Mouse (Mus musculus) MEL (cell line): ENCODE measurements around the gene Gpc3. TPM values are rescaled to one million over a fixed set of nuclear protein-coding genes. Genes with fewer than 3 reads are reported as not detected.

ENCODE experiments used
- DNase-seq: peaks from one replicate; pipeline ENCODE4 v3.0.0; 2011; ENCODE audit warnings: low read depth, low spot score
- H3K27ac ChIP-seq: 2 replicates; pipeline ENCODE4 v1.5.1; 2012; ENCODE audit warnings: low read depth, mild to moderate bottlenecking, control low read depth, low read length, moderate library complexity; ENCODE audit not compliant: control insufficient read depth
- H3K27me3 ChIP-seq, 2 experiments: fragments of 150-350 bp in 1 of 2; sonication (generic) in 1 of 2; 2 replicates each; pipeline ENCODE4 v1.6.1; 2012; ENCODE audit warnings: low read length in 2 of 2, mild to moderate bottlenecking in 2 of 2, improper control_type of control experiment in 1 of 2, moderate library complexity in 1 of 2; ENCODE audit not compliant: insufficient read depth in 2 of 2, control insufficient read depth in 1 of 2
- H3K36me3 ChIP-seq, 2 experiments: 2 replicates each; pipeline ENCODE4 v1.6.1; 2012 to 2014; ENCODE audit warnings: low read length in 2 of 2, improper control_type of control experiment in 1 of 2, inconsistent platforms in 1 of 2, mild to moderate bottlenecking in 1 of 2; ENCODE audit not compliant: insufficient read depth in 2 of 2, control insufficient read depth in 1 of 2
- H3K4me1 ChIP-seq, 2 experiments: fragments of 150-350 bp in 1 of 2; sonication (generic) in 1 of 2; 2 replicates each; pipeline ENCODE4 v1.6.1; 2012; ENCODE audit warnings: low read length in 2 of 2, improper control_type of control experiment in 1 of 2, mild to moderate bottlenecking in 1 of 2; ENCODE audit not compliant: insufficient read depth in 2 of 2, control insufficient read depth in 1 of 2
- H3K4me3 ChIP-seq, 2 experiments: fragments of 150-350 bp in 1 of 2; sonication (generic) in 1 of 2; 2 replicates each; pipeline ENCODE4 v1.5.1; 2012; ENCODE audit warnings: low read depth in 2 of 2, low read length in 2 of 2, mild to moderate bottlenecking in 2 of 2, moderate library complexity in 2 of 2, control low read depth in 1 of 2, improper control_type of control experiment in 1 of 2; ENCODE audit not compliant: control insufficient read depth in 1 of 2, insufficient read depth in 1 of 2
- H3K79me2 ChIP-seq: 2 replicates; pipeline ENCODE4 v1.6.1; 2012; ENCODE audit warnings: mild to moderate bottlenecking, low read length, moderate library complexity; ENCODE audit not compliant: control insufficient read depth, poor library complexity, insufficient read depth
- H3K9ac ChIP-seq: 2 replicates; pipeline ENCODE4 v1.6.1; 2012; ENCODE audit warnings: low read depth, mild to moderate bottlenecking, control low read depth, low read length, moderate library complexity; ENCODE audit not compliant: control insufficient read depth, poor library complexity, severe bottlenecking
- H3K9me3 ChIP-seq: fragments of 150-350 bp; sonication (generic); replicated peaks from 2 replicates; pipeline ENCODE4 v1.6.1; 2012; ENCODE audit warnings: mild to moderate bottlenecking, low read length, improper control_type of control experiment, moderate library complexity; ENCODE audit not compliant: insufficient read depth
- CHD1 ChIP-seq: IDR thresholded peaks from 2 replicates; pipeline ENCODE4 v1.6.1; 2012; ENCODE audit warnings: low read depth, mild to moderate bottlenecking, inconsistent platforms, low read length, improper control_type of control experiment
- CHD2 ChIP-seq: IDR thresholded peaks from 2 replicates; pipeline ENCODE4 v1.6.1; 2011; ENCODE audit warnings: low read length, improper control_type of control experiment
- CTCF ChIP-seq, 3 experiments: IDR thresholded peaks in 2 of 3; conservative IDR thresholded peaks in 1 of 3; 2 replicates each; pipeline ENCODE4 v1.5.1; 2011 to 2012; ENCODE audit warnings: low read length in 3 of 3, low read depth in 2 of 3, mild to moderate bottlenecking in 2 of 3, improper control_type of control experiment in 1 of 3, inconsistent platforms in 1 of 3, mixed read lengths in 1 of 3, moderate library complexity in 1 of 3; ENCODE audit not compliant: control insufficient read depth in 1 of 3, insufficient read depth in 1 of 3, poor library complexity in 1 of 3, severe bottlenecking in 1 of 3
- E2F4 ChIP-seq: IDR thresholded peaks from 2 replicates; pipeline ENCODE4 v1.6.1; 2011; ENCODE audit warnings: low read depth, low read length, improper control_type of control experiment, borderline replicate concordance
- ELF1 ChIP-seq: IDR thresholded peaks from 2 replicates; pipeline ENCODE4 v1.6.1; 2014; ENCODE audit warnings: low read depth, mild to moderate bottlenecking, inconsistent platforms, low read length, improper control_type of control experiment, moderate library complexity
- ETS1 ChIP-seq: IDR thresholded peaks from 2 replicates; pipeline ENCODE4 v1.6.1; 2012; ENCODE audit warnings: low read depth, mild to moderate bottlenecking, inconsistent platforms, low read length, improper control_type of control experiment, moderate library complexity
- GABPA ChIP-seq: IDR thresholded peaks from 2 replicates; pipeline ENCODE4 v1.6.1; 2012; ENCODE audit warnings: low read depth, mild to moderate bottlenecking, inconsistent platforms, low read length, improper control_type of control experiment, moderate library complexity
- GATA1 ChIP-seq: IDR thresholded peaks from 2 replicates; pipeline ENCODE4 v1.6.1; 2011; ENCODE audit warnings: low read depth, low read length, improper control_type of control experiment
- JUND ChIP-seq: IDR thresholded peaks from 2 replicates; pipeline ENCODE4 v1.6.1; 2011; ENCODE audit warnings: low read depth, mild to moderate bottlenecking, improper control_type of control experiment, low read length
- KAT2A ChIP-seq: conservative IDR thresholded peaks from 2 replicates; pipeline ENCODE4 v1.6.1; 2012; ENCODE audit warnings: low read depth, low read length, improper control_type of control experiment, inconsistent platforms
- MAZ ChIP-seq: IDR thresholded peaks from 2 replicates; pipeline ENCODE4 v1.6.1; 2012; ENCODE audit warnings: low read depth, mild to moderate bottlenecking, inconsistent platforms, low read length, improper control_type of control experiment
- MEF2A ChIP-seq: IDR thresholded peaks from 2 replicates; pipeline ENCODE4 v1.6.1; 2014; ENCODE audit warnings: low read depth, mild to moderate bottlenecking, inconsistent platforms, low read length, improper control_type of control experiment; ENCODE audit not compliant: poor library complexity, insufficient replicate concordance, severe bottlenecking; ENCODE audit errors: extremely low read depth
- MYB ChIP-seq: IDR thresholded peaks from 2 replicates; pipeline ENCODE4 v1.6.1; 2011; ENCODE audit warnings: mild to moderate bottlenecking, low read depth, low read length, improper control_type of control experiment
- RAD21 ChIP-seq: IDR thresholded peaks from 2 replicates; pipeline ENCODE4 v1.6.1; 2011; ENCODE audit warnings: mild to moderate bottlenecking, low read depth, low read length, improper control_type of control experiment
- RCOR1 ChIP-seq: IDR thresholded peaks from 2 replicates; pipeline ENCODE4 v1.6.1; 2012; ENCODE audit warnings: low read depth, mild to moderate bottlenecking, inconsistent platforms, low read length, improper control_type of control experiment
- SIN3A ChIP-seq: IDR thresholded peaks from 2 replicates; pipeline ENCODE4 v1.6.1; 2012; ENCODE audit warnings: low read length, improper control_type of control experiment, inconsistent platforms
- SMC3 ChIP-seq: IDR thresholded peaks from 2 replicates; pipeline ENCODE4 v1.6.1; 2011; ENCODE audit warnings: low read depth, low read length, improper control_type of control experiment
- TAL1 ChIP-seq: IDR thresholded peaks from 2 replicates; pipeline ENCODE4 v1.6.1; 2012; ENCODE audit warnings: mild to moderate bottlenecking, inconsistent platforms, low read length, moderate library complexity, mixed read lengths
- USF1 ChIP-seq: IDR thresholded peaks from 2 replicates; pipeline ENCODE4 v1.6.1; 2014; ENCODE audit warnings: low read depth, mild to moderate bottlenecking, inconsistent platforms, low read length, improper control_type of control experiment, moderate library complexity
- USF2 ChIP-seq, 2 experiments: IDR thresholded peaks; 2 replicates each; pipeline ENCODE4 v1.6.1; 2011 to 2012; ENCODE audit warnings: improper control_type of control experiment in 2 of 2, low read length in 2 of 2, borderline replicate concordance in 1 of 2, inconsistent platforms in 1 of 2, low read depth in 1 of 2, mild to moderate bottlenecking in 1 of 2; ENCODE audit not compliant: insufficient read depth in 1 of 2
- ZC3H11A ChIP-seq: IDR thresholded peaks from 2 replicates; pipeline ENCODE4 v1.6.1; 2012; ENCODE audit warnings: low read depth, mild to moderate bottlenecking, inconsistent platforms, low read length, improper control_type of control experiment
- ZKSCAN1 ChIP-seq: IDR thresholded peaks from 2 replicates; pipeline ENCODE4 v1.6.1; 2012; ENCODE audit warnings: low read depth, mild to moderate bottlenecking, inconsistent platforms, low read length, improper control_type of control experiment, moderate library complexity
- ZMIZ1 ChIP-seq: IDR thresholded peaks from 2 replicates; pipeline ENCODE4 v1.6.1; 2012; ENCODE audit warnings: low read depth, mild to moderate bottlenecking, inconsistent platforms, low read length, improper control_type of control experiment, moderate library complexity
- ZNF384 ChIP-seq: IDR thresholded peaks from 2 replicates; pipeline ENCODE4 v1.6.1; 2012; ENCODE audit warnings: low read depth, mild to moderate bottlenecking, inconsistent platforms, low read length, improper control_type of control experiment
- polyA plus RNA-seq, 2 experiments: library from polyadenylated mRNA; stranded (reverse) in 1 of 2; unstranded in 1 of 2; fragments of >175 nt in 1 of 2; fragments of >200 nt in 1 of 2; gene quantifications; 2 replicates each; pipeline versions ENCODE4 v1.2.1 to v1.2.4; 2012; ENCODE audit warnings: low replicate concordance in 2 of 2, low read depth in 1 of 2; ENCODE audit not compliant: insufficient read length in 2 of 2, insufficient read depth in 1 of 2, missing spikeins in 1 of 2
- total RNA-seq: library from RNA; depleted of rRNA; stranded (reverse); fragments of 300-350 nt; gene quantifications from 2 replicates; pipeline ENCODE4 v1.2.3, GENCODE M21; 2012

The Gpc3 gene
- total and polyA plus RNA-seq, 3 experiments, result not detected

- TF ChIP-seq CTCF (IDR thresholded peaks at IDR 0.05 in 2 of 3, conservative IDR thresholded peaks at IDR 0.05 in 1 of 3; ENCODE audit: control insufficient read depth in 1 of 3, insufficient read depth in 1 of 3, low read depth in 2 of 3, low read length in 3 of 3, poor library complexity in 1 of 3, severe bottlenecking in 1 of 3) (no peak), CHD1 (no peak), RAD21 (no peak), ELF1 (no peak), CHD2 (no peak), MYB (no peak), MEF2A (no peak), ZKSCAN1 (no peak), E2F4 (no peak), ZNF384 (no peak), GABPA (no peak), ZMIZ1 (no peak), USF1 (no peak), JUND (no peak), SIN3A (no peak), KAT2A (no peak), SMC3 (no peak), GATA1 (no peak), TAL1 (no peak)
- DNase-seq, result no peak
- no peaks in the 10 kb centered on the region for H3K9me3 ChIP-seq
- H3K4me1 ChIP-seq, result no peaks in the 10 kb centered on the region
- H3K79me2 ChIP-seq, result no peaks in the 10 kb centered on the region
- H3K27ac ChIP-seq, result no peak overlapping the region
- no peaks in the 10 kb centered on the region for H3K36me3 ChIP-seq
- no peak overlapping the region for H3K4me3 ChIP-seq
- H3K27me3 ChIP-seq, result no peaks in the 10 kb centered on the region
- no peak overlapping the region for H3K9ac ChIP-seq
Measured at GRCm38 (mm10) chrX:52278687-52279359, 334.9 kb downstream of the Gpc3 start.

GRCm38 (mm10) chrX:52277599-52277998 lies 336.2 kb downstream of the Gpc3 start:
- no peak overlapping the region for H3K27ac ChIP-seq
- DNase-seq, result no peak
- H3K4me3 ChIP-seq, result no peak overlapping the region
- no peak for TF ChIP-seq RCOR1
- TF ChIP-seq CHD2, result no peak
- TF ChIP-seq USF2 (IDR thresholded peaks at IDR 0.05; ENCODE audit: borderline replicate concordance in 1 of 2, insufficient read depth in 1 of 2, low read depth in 1 of 2, low read length in 2 of 2), result no peak
- TF ChIP-seq CTCF (IDR thresholded peaks at IDR 0.05 in 2 of 3, conservative IDR thresholded peaks at IDR 0.05 in 1 of 3; ENCODE audit: control insufficient read depth in 1 of 3, insufficient read depth in 1 of 3, low read depth in 2 of 3, low read length in 3 of 3, poor library complexity in 1 of 3, severe bottlenecking in 1 of 3), result no peak
- TF ChIP-seq MYB, result no peak
- TF ChIP-seq USF1, result no peak
- no peak for TF ChIP-seq JUND
- no peak for TF ChIP-seq GABPA
- no peak for TF ChIP-seq ETS1
- no peak for TF ChIP-seq MAZ
- no peak for TF ChIP-seq MEF2A
- no peak for TF ChIP-seq TAL1
- no peak for TF ChIP-seq GATA1
- TF ChIP-seq ZC3H11A, result no peak
- TF ChIP-seq, all 39 proteins: peak for 0
- Histone ChIP-seq H3K36me3 (no peaks in the 10 kb centered on the region), H3K79me2 (no peaks in the 10 kb centered on the region), H3K9ac (no peak overlapping the region), H3K9me3 (no peaks in the 10 kb centered on the region), H3K4me1 (no peaks in the 10 kb centered on the region), H3K27me3 (no peaks in the 10 kb centered on the region)
